Mouse (Mus musculus): Measurements from ENCODE around the gene Vav3. TPM values are rescaled to one million over a fixed set of nuclear protein-coding genes. Genes with fewer than 3 reads are reported as not detected.

Gene Vav3
- 8.8 and 9.3 TPM in 2 replicates for polyA plus RNA-seq (2015; fragmentation: Nextera tagmentation; extraction: Ambion mirVana)

DNA sequence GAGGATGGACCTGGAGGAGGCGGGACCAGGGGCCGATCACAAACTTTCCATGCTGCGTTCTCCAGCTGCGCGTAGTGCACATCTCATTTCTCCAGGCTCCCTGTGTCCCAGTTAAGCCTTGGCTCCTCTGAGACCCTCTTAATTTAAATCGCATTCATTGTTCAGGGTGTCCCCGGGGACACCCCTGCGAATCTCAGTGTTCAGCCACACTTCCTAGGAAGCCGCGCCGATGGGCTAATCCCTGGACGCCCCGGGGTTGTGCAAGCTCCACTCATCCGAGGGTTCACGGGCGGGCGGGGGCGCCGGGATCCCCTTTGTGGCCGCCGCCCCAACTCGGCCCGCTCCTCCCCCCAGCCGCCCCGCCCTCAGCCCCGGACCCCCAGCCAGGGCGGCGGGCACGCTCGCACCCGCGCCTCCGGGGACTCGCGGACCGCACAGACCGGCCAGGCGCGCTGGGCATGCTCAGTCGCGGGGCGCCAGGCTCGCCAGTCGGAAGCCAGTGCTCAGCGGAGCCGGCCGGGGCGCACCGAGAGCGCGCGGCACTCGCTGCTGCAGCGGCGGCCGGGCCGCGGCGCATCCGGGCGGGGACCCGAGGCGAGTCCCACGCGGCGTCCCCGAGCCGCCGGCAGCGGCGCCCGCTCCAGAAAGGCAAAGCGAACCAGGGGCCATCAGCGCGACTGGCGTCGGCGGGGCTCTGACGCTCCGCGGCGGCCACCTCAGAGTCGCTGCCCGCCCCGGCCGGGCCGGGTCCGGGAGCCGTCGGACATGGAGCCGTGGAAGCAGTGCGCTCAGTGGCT, at the start of gene Vav3:
Vav3 (plus strand) TSS at position 380 of the 797 bp plus-strand sequence.

Other genes starting within 250 kb of the Vav3 start
- gene Slc25a24, start 217.5 kb upstream of the Vav3 start, polyA plus RNA-seq (2015; fragmentation: Nextera tagmentation; extraction: Ambion mirVana): 12.5 and 14.2 TPM in 2 replicates